Mouse (Mus musculus): Measurements from ENCODE around the gene Zdhhc14. TPM values are rescaled to one million over a fixed set of nuclear protein-coding genes. Genes with fewer than 3 reads are reported as not detected.
A peak's percentile ranks its signal among the peaks of the same experiment; 100 is the strongest.

Zdhhc14 gene
- polyA plus RNA-seq (2014; fragmentation: Nextera tagmentation; extraction: Ambion mirVana): 6.2 and 7.5 TPM in 2 replicates

GRCm38 (mm10) chr17:5491801-5492745, at the start of gene Zdhhc14:
Zdhhc14 (plus strand) TSS chr17:5492557.
- Histone ChIP-seq H3K4me3 (ENCODE audit: low read depth, low read length) (peak within 1 kb of the TSS; percentile 82), H3K27ac (ENCODE audit: low read depth, low read length) (peak within 1 kb of the TSS; percentile 93), H3K9me3 (ENCODE audit: control insufficient read depth, low read length) (no peaks in the 10 kb centered on the region), H3K4me1 (replicated peaks; ENCODE audit: control insufficient read depth, insufficient read depth, low read length) (peaks cover 9% of the 10 kb centered on the region), H3K27me3 (replicated peaks; ENCODE audit: control insufficient read depth, insufficient read depth, low read length) (peaks cover 2% of the 10 kb centered on the region; the same call in 1 of the 2 replicates), H3K4me2 (peak within 1 kb of the TSS; percentile 100), H3K9ac (ENCODE audit: low read depth, low read length) (peak within 1 kb of the TSS; percentile 85), H3K36me3 (ENCODE audit: control insufficient read depth, insufficient read depth, low read length) (no peaks in the 10 kb centered on the region)
- peak; percentile 89 for ATAC-seq (replicated peaks; ENCODE audit: low FRiP score)
- peak; percentile 90 for DNase-seq (ENCODE audit: low spot score)
- WGBS: under 1% methylated on average over 70 of the region's 70 CpGs

DNA sequence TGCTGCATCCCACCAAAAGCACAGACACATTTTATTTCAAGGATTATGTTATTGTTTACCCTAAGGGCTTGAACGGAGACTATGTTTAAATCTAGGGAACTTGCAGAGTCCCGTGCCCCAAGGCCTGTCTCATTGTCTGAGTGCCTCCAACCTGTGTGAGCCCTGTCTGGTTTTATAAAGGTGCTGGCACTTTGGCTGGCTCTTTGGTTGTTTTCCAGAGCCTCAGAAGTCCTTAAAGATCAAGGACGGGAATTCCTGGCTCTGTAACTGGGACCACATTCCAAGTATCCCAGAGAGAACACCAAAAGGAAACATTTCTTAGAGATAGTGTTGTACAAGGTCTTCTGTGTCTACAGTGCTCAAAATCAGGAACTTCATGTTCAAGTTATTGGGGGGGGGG, 49.1 kb upstream of the Zdhhc14 start:
- Histone ChIP-seq H3K36me3 (ENCODE audit: control insufficient read depth, insufficient read depth, low read length) (no peaks in the 10 kb centered on the region), H3K4me3 (ENCODE audit: low read depth, low read length) (no peak overlapping the region), H3K27me3 (replicated peaks; ENCODE audit: control insufficient read depth, insufficient read depth, low read length) (peaks cover 6% of the 10 kb centered on the region), H3K27ac (ENCODE audit: low read depth, low read length) (no peak overlapping the region), H3K9ac (ENCODE audit: low read depth, low read length) (no peak overlapping the region), H3K9me3 (ENCODE audit: control insufficient read depth, low read length) (no peaks in the 10 kb centered on the region), H3K4me1 (replicated peaks; ENCODE audit: control insufficient read depth, insufficient read depth, low read length) (peaks cover 8% of the 10 kb centered on the region; the same call in 1 of the 2 replicates), H3K4me2 (no peak overlapping the region)
- DNase-seq (ENCODE audit: low spot score) (no peak), ATAC-seq (replicated peaks; ENCODE audit: low FRiP score) (no peak)
- WGBS: 67% methylated on average over 3 of the region's 3 CpGs

- H3K9ac ChIP-seq (ENCODE audit: low read depth, low read length): no peak overlapping the region
- ATAC-seq (replicated peaks; ENCODE audit: low FRiP score) (no peak), DNase-seq (ENCODE audit: low spot score) (no peak)
- peaks cover 8% of the 10 kb centered on the region; the same call in 1 of the 2 replicates for H3K4me1 ChIP-seq (replicated peaks; ENCODE audit: control insufficient read depth, insufficient read depth, low read length)
- H3K36me3 ChIP-seq (ENCODE audit: control insufficient read depth, insufficient read depth, low read length): no peaks in the 10 kb centered on the region
- no peak overlapping the region for H3K4me2 ChIP-seq
- no peak overlapping the region for H3K4me3 ChIP-seq (ENCODE audit: low read depth, low read length)
- no peak overlapping the region for H3K27ac ChIP-seq (ENCODE audit: low read depth, low read length)
- peaks cover 6% of the 10 kb centered on the region for H3K27me3 ChIP-seq (replicated peaks; ENCODE audit: control insufficient read depth, insufficient read depth, low read length)
- no peaks in the 10 kb centered on the region for H3K9me3 ChIP-seq (ENCODE audit: control insufficient read depth, low read length)
- WGBS: 65% methylated on average over 5 of the region's 5 CpGs
These were observed 48.6 kb upstream of the Zdhhc14 start for GRCm38 (mm10) chr17:5443751-5444150.

DNA sequence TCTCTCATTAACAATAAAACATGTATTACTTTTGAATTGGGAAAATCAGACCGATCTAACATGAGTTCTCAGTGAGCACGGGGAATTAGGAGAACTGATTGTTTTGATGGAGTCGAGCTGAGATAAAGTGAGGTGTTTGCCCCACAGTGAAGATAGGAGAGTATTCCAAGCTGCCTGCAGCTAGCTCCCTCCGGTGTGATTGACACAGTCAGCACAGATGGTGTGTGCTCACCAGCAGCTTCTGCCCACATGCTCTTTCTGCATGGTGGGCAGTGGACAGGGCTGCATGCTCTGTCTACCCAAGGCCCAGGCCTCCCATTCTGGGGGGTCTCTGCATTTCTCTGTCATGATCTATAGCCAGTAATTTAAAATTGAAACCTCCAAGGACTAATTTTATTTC, 38.7 kb upstream of the Zdhhc14 start:
- H3K9me3 ChIP-seq (ENCODE audit: control insufficient read depth, low read length): no peaks in the 10 kb centered on the region
- DNase-seq (ENCODE audit: low spot score) (no peak), ATAC-seq (replicated peaks; ENCODE audit: low FRiP score) (no peak)
- H3K4me3 ChIP-seq (ENCODE audit: low read depth, low read length): no peak overlapping the region
- H3K4me1 ChIP-seq (replicated peaks; ENCODE audit: control insufficient read depth, insufficient read depth, low read length): no peaks in the 10 kb centered on the region
- no peaks in the 10 kb centered on the region for H3K27me3 ChIP-seq (replicated peaks; ENCODE audit: control insufficient read depth, insufficient read depth, low read length)
- no peaks in the 10 kb centered on the region for H3K36me3 ChIP-seq (ENCODE audit: control insufficient read depth, insufficient read depth, low read length)
- no peak overlapping the region for H3K27ac ChIP-seq (ENCODE audit: low read depth, low read length)
- H3K9ac ChIP-seq (ENCODE audit: low read depth, low read length): no peak overlapping the region
- no peak overlapping the region for H3K4me2 ChIP-seq
- 55% methylated on average over 4 of the region's 4 CpGs for WGBS

GRCm38 (mm10) chr17:5463912-5464311, 28.4 kb upstream of the Zdhhc14 start:
- H3K36me3 ChIP-seq (ENCODE audit: control insufficient read depth, insufficient read depth, low read length): no peaks in the 10 kb centered on the region
- H3K27me3 ChIP-seq (replicated peaks; ENCODE audit: control insufficient read depth, insufficient read depth, low read length): no peaks in the 10 kb centered on the region
- H3K27ac ChIP-seq (ENCODE audit: low read depth, low read length): no peak overlapping the region
- H3K4me1 ChIP-seq (replicated peaks; ENCODE audit: control insufficient read depth, insufficient read depth, low read length): no peaks in the 10 kb centered on the region
- DNase-seq (ENCODE audit: low spot score) (no peak), ATAC-seq (replicated peaks; ENCODE audit: low FRiP score) (no peak)
- 84% methylated on average over 2 of the region's 2 CpGs for WGBS
- no peak overlapping the region for H3K4me2 ChIP-seq
- H3K4me3 ChIP-seq (ENCODE audit: low read depth, low read length): no peak overlapping the region
- H3K9me3 ChIP-seq (ENCODE audit: control insufficient read depth, low read length): no peaks in the 10 kb centered on the region
- no peak overlapping the region for H3K9ac ChIP-seq (ENCODE audit: low read depth, low read length)

GRCm38 (mm10) chr17:5466736-5467135, 25.6 kb upstream of the Zdhhc14 start:
- DNase-seq (ENCODE audit: low spot score): no peak
- WGBS: 76% methylated on average over 8 of the region's 8 CpGs

DNA sequence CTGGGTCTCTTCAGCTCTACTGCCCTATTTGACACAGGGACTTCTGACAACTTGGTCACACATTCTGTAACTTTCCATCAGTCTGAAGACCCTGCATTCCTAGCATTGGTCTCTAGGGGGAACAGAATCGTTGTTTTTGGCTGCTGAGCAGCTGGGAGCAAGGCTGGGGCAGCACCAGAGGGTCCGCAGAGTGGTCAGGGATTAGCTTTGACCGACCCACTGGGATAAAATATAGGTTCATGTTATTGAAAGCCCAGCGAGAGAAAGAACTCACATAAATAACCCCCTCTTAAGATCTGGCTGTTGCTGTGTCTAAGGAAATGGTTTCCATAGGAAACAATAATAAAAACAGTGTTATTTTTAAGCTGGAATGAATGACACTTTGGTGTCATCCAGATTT, 25.2 kb upstream of the Zdhhc14 start:
- Histone ChIP-seq H3K36me3 (ENCODE audit: control insufficient read depth, insufficient read depth, low read length) (no peaks in the 10 kb centered on the region), H3K9me3 (ENCODE audit: control insufficient read depth, low read length) (no peaks in the 10 kb centered on the region), H3K9ac (ENCODE audit: low read depth, low read length) (no peak overlapping the region), H3K4me1 (replicated peaks; ENCODE audit: control insufficient read depth, insufficient read depth, low read length) (no peaks in the 10 kb centered on the region), H3K4me2 (no peak overlapping the region), H3K27ac (ENCODE audit: low read depth, low read length) (no peak overlapping the region), H3K4me3 (ENCODE audit: low read depth, low read length) (no peak overlapping the region), H3K27me3 (replicated peaks; ENCODE audit: control insufficient read depth, insufficient read depth, low read length) (no peaks in the 10 kb centered on the region)
- DNase-seq (ENCODE audit: low spot score) (no peak), ATAC-seq (replicated peaks; ENCODE audit: low FRiP score) (no peak)
- WGBS: 49% methylated on average over 4 of the region's 4 CpGs

More at GRCm38 (mm10) chr17:5466736-5467135, 25.6 kb upstream of the Zdhhc14 start:
- no peaks in the 10 kb centered on the region for H3K9me3 ChIP-seq (ENCODE audit: control insufficient read depth, low read length)
- no peaks in the 10 kb centered on the region for H3K27me3 ChIP-seq (replicated peaks; ENCODE audit: control insufficient read depth, insufficient read depth, low read length)
- no peak overlapping the region for H3K4me3 ChIP-seq (ENCODE audit: low read depth, low read length)
- H3K27ac ChIP-seq (ENCODE audit: low read depth, low read length): no peak overlapping the region
- no peak overlapping the region for H3K4me2 ChIP-seq
- no peaks in the 10 kb centered on the region for H3K4me1 ChIP-seq (replicated peaks; ENCODE audit: control insufficient read depth, insufficient read depth, low read length)
- no peak for ATAC-seq (replicated peaks; ENCODE audit: low FRiP score)
- H3K36me3 ChIP-seq (ENCODE audit: control insufficient read depth, insufficient read depth, low read length): no peaks in the 10 kb centered on the region
- H3K9ac ChIP-seq (ENCODE audit: low read depth, low read length): no peak overlapping the region

DNA sequence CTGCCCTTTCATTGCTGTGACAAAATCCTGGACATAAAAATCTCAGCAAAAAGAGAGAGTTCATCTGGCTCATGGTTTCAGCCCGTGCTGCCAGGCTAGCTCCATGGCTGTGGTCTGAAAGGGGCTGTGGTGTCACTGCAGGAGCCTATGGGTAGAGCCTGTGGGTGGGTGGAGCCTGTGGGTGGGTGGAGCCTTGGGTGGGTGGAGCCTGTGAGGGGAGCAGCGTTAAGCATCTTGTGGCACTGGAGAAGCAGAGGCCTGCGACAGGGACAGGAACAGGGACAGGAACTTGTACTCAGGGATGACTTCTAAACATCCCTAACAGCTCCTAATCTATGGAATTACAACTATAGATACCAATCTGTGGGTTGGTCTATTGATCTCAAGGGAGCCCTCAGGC, 20.1 kb upstream of the Zdhhc14 start:
- Histone ChIP-seq H3K9ac (ENCODE audit: low read depth, low read length) (no peak overlapping the region), H3K4me2 (no peak overlapping the region), H3K27me3 (replicated peaks; ENCODE audit: control insufficient read depth, insufficient read depth, low read length) (no peaks in the 10 kb centered on the region; the same call in 1 of the 2 replicates), H3K4me1 (replicated peaks; ENCODE audit: control insufficient read depth, insufficient read depth, low read length) (peaks cover 5% of the 10 kb centered on the region; the same call in 1 of the 2 replicates), H3K27ac (ENCODE audit: low read depth, low read length) (no peak overlapping the region), H3K4me3 (ENCODE audit: low read depth, low read length) (no peak overlapping the region), H3K36me3 (ENCODE audit: control insufficient read depth, insufficient read depth, low read length) (no peaks in the 10 kb centered on the region), H3K9me3 (ENCODE audit: control insufficient read depth, low read length) (no peaks in the 10 kb centered on the region)
- no peak for DNase-seq (ENCODE audit: low spot score)
- 28% methylated on average over 3 of the region's 3 CpGs for WGBS
- peak; percentile 68; the same call in 1 of the 2 replicates for ATAC-seq (replicated peaks; ENCODE audit: low FRiP score)

Measured in liver, embryonic 11.5 days (tissue).